Mouse (Mus musculus): ENCODE data around the gene Xpo4.
"Not testable (repeated sequence)": the region's sequence is repeated elsewhere in the genome, so short reads cannot be mapped to it uniquely, and the experiment has no call there.

Gene Xpo4

GRCm38 (mm10) chr14:57664822-57665627 lies at the start of gene Xpo4:
Gene Xpo4, minus strand, starts transcription at chr14:57665430.
- peak; percentile 87 to 90 for DNase-seq

- no peak for DNase-seq
These were observed 47.7 kb upstream of the Xpo4 start for GRCm38 (mm10) chr14:57712884-57713283.

- no peak for DNase-seq
These were observed 45.8 kb upstream of the Xpo4 start for GRCm38 (mm10) chr14:57711059-57711458.

- no peak for DNase-seq
These were observed 43.9 kb upstream of the Xpo4 start for GRCm38 (mm10) chr14:57709171-57709570.

- no peak for DNase-seq
These were observed 43.4 kb upstream of the Xpo4 start for GRCm38 (mm10) chr14:57708580-57708979.

GRCm38 (mm10) chr14:57707100-57707893 lies 42.1 kb upstream of the Xpo4 start:
- no peak for DNase-seq

GRCm38 (mm10) chr14:57706760-57707099 lies 41.5 kb upstream of the Xpo4 start:
- no peak for DNase-seq

GRCm38 (mm10) chr14:57705759-57706158 lies 40.5 kb upstream of the Xpo4 start:
- DNase-seq: no peak

- no peak for DNase-seq
These were observed 39.8 kb upstream of the Xpo4 start for GRCm38 (mm10) chr14:57705075-57705474.

- no peak for DNase-seq
These were observed 36.8 kb upstream of the Xpo4 start for GRCm38 (mm10) chr14:57701915-57702477.

GRCm38 (mm10) chr14:57699461-57699970 lies 34.3 kb upstream of the Xpo4 start:
- no peak for DNase-seq

GRCm38 (mm10) chr14:57699016-57699415 lies 33.8 kb upstream of the Xpo4 start:
- no peak for DNase-seq

GRCm38 (mm10) chr14:57696066-57696465 lies 30.8 kb upstream of the Xpo4 start:
- DNase-seq: no peak

GRCm38 (mm10) chr14:57695550-57695949 lies 30.3 kb upstream of the Xpo4 start:
- DNase-seq: peak; percentile 14 to 19

- no peak for DNase-seq
These were observed 29.0 kb upstream of the Xpo4 start for GRCm38 (mm10) chr14:57694246-57694645.

GRCm38 (mm10) chr14:57692517-57693130 lies 27.4 kb upstream of the Xpo4 start:
- no peak for DNase-seq

- DNase-seq: no peak
These were observed 26.1 kb upstream of the Xpo4 start for GRCm38 (mm10) chr14:57691316-57691715.

GRCm38 (mm10) chr14:57690681-57691080 lies 25.5 kb upstream of the Xpo4 start:
- DNase-seq: no peak

- not testable (repeated sequence) for DNase-seq
These were observed 22.8 kb upstream of the Xpo4 start for GRCm38 (mm10) chr14:57688066-57688465.

- no peak for DNase-seq
These were observed 22.2 kb upstream of the Xpo4 start for GRCm38 (mm10) chr14:57687441-57687840.

GRCm38 (mm10) chr14:57686647-57687046 lies 21.4 kb upstream of the Xpo4 start:
- DNase-seq: no peak

- DNase-seq: peak; percentile 81 to 84
These were observed 19.3 kb upstream of the Xpo4 start for GRCm38 (mm10) chr14:57684579-57684978.

GRCm38 (mm10) chr14:57682751-57683150 lies 17.5 kb upstream of the Xpo4 start:
- DNase-seq: no peak

Data from B cell, adult 2 months (primary cell).